Mouse (Mus musculus) liver, postnatal 0 days (tissue): Measurements from ENCODE around the gene Olfr248. TPM values are rescaled to one million over a fixed set of nuclear protein-coding genes. Genes with fewer than 3 reads are reported as not detected.
A peak's percentile ranks its signal among the peaks of the same experiment; 100 is the strongest.

ENCODE experiments used
- ATAC-seq: fragments of 200-750 bp; cut with Nextera tagmentation; 2 replicates; pipeline ENCODE4 v1.8.0; 2017; ENCODE audit warnings: mild to moderate bottlenecking, moderate library complexity
- DNase-seq: peaks from one replicate; pipeline ENCODE4 v3.0.0-alpha.2; 2016
- H3K27ac ChIP-seq: fragments of 300-500 bp; sonication (generic); 2 replicates; pipeline ENCODE4 v1.5.1; 2014; ENCODE audit warnings: antibody characterized with exemption, moderate library complexity, mild to moderate bottlenecking, low read depth
- H3K27me3 ChIP-seq: fragments of 300-500 bp; sonication (generic); 2 replicates; pipeline ENCODE4 v1.6.1; 2014; ENCODE audit warnings: low read length, control low read depth, mixed read lengths; ENCODE audit not compliant: insufficient read depth
- H3K36me3 ChIP-seq: fragments of 300-500 bp; sonication (generic); replicated peaks from 2 replicates; pipeline ENCODE4 v1.6.1; 2014; ENCODE audit warnings: mild to moderate bottlenecking, control low read depth, low read length, moderate library complexity, mixed read lengths; ENCODE audit not compliant: insufficient read depth
- H3K4me1 ChIP-seq: fragments of 300-500 bp; sonication (generic); 2 replicates; pipeline ENCODE4 v1.6.1; 2014; ENCODE audit warnings: antibody characterized with exemption, mild to moderate bottlenecking, control low read depth; ENCODE audit not compliant: insufficient read depth
- H3K4me2 ChIP-seq: fragments of 300-500 bp; sonication (generic); 2 replicates; pipeline ENCODE4 v1.6.1; 2014; ENCODE audit warnings: low read depth, mild to moderate bottlenecking, low read length, moderate library complexity, mixed read lengths
- H3K4me3 ChIP-seq: fragments of 300-500 bp; sonication (generic); 2 replicates; pipeline ENCODE4 v1.5.1; 2014; ENCODE audit warnings: low read depth, low read length
- H3K9ac ChIP-seq: fragments of 300-500 bp; sonication (generic); replicated peaks from 2 replicates; pipeline ENCODE4 v1.6.1; 2014; ENCODE audit warnings: mild to moderate bottlenecking, moderate library complexity
- H3K9me3 ChIP-seq: fragments of 300-500 bp; sonication (generic); 2 replicates; pipeline ENCODE4 v1.6.1; 2016; ENCODE audit warnings: mild to moderate bottlenecking, control low read depth, low read length, mixed read lengths
- CTCF ChIP-seq: sonication (generic); IDR thresholded peaks from 2 replicates; pipeline ENCODE4 v1.5.1; 2016; ENCODE audit warnings: antibody characterized with exemption, low read depth
- EP300 ChIP-seq: IDR thresholded peaks from 2 replicates; pipeline ENCODE4 v1.6.1; 2016; ENCODE audit warnings: antibody characterized with exemption, low read depth, mild to moderate bottlenecking
- WGBS: fragments of 180-500 bp; shearing (Covaris S2); extraction: QIAGEN DNeasy Blood & Tissue Kit; methylation state at CpG from one replicate; pipeline ENCODE4 v1.1.7; 2014; ENCODE audit not compliant: insufficient replicate concordance; 5-methylcytosine and 5-hydroxymethylcytosine counted together
- polyA plus RNA-seq: library from polyadenylated mRNA; unstranded; fragments of >200 nt; fragmentation: Nextera tagmentation; extraction: Ambion mirVana; gene quantifications from 2 replicates; pipeline ENCODE4 v1.2.1, GENCODE M21; 2015

Gene Olfr248
- polyA plus RNA-seq, 1 experiment from 2014 or later: not detected

DNA sequence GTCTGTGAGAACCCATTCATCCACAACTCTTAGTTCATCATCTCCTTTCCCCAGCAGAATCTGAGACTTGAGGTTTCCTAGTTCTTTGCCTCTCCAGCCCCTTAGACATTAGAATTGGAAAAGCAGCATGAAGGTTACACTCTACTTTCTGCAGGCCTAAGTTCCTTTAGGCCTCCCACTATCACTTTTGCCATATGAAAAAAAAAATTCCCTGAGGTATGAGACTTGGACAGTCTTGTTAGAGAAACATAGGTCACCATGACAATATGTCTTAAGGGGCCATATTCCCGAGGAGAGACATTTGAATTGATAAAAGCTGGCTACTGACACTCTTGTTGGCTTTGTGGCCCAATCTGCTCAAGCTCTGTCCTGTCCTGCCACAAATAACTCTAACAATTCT, 32.9 kb downstream of the Olfr248 start, which contains the start of gene Olfr414:
Gene Olfr414, plus strand, starts transcription at position 301 of the 400 bp plus-strand sequence.
- Histone ChIP-seq H3K9ac (no peak within 1 kb of the TSS), H3K4me1 (no peaks in the 10 kb centered on the region), H3K27ac (no peak within 1 kb of the TSS), H3K27me3 (no peaks in the 10 kb centered on the region), H3K4me3 (no peak within 1 kb of the TSS), H3K4me2 (no peak within 1 kb of the TSS), H3K9me3 (no peaks in the 10 kb centered on the region), H3K36me3 (no peaks in the 10 kb centered on the region)
- 61% methylated on average over 1 of the region's 1 CpGs for WGBS
- ATAC-seq: no peak
- no peak for DNase-seq
- TF ChIP-seq EP300 (no peak), CTCF (no peak)

DNA sequence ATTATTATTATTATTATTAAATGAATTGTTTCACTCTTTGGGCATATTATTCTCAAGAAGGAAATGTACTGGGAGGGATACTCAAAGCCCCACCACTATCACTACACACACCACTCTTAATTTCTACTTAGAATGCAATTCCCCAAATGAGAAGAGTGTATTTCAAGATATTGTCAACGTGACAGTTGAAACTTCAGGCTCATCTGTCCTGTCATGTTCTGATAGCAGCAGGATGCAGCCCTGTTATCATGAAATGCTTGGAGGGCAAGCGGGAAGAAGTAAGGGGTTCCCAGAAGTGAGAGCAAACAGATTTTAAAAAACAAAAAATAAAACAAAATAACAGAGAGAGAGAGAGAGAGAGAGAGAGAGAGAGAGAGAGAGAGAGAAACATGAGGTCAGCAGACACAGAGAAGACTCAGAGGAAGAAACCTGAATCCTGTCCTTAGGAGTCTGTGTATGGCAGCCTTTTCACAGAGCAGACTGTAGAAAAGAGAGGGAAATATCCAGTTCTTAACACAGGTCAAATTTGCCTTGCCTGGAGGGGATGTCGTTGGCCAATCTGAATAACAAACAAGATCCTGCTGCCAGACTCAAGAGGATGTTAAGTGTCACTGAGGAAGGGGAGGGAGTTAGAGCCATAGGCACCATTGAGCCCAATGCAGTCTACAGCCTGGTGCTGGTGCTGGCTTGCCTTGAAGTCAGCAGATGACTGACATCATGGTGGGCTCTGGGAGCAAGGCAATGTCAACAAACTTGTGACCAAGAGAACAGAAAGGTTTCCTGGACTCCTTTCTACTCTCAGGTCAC, 35.5 kb downstream of the Olfr248 start:
- DNase-seq: no peak
- Histone ChIP-seq H3K9me3 (no peaks in the 10 kb centered on the region), H3K27ac (no peak overlapping the region), H3K4me3 (no peak overlapping the region), H3K27me3 (no peaks in the 10 kb centered on the region), H3K4me1 (no peaks in the 10 kb centered on the region), H3K9ac (no peak overlapping the region), H3K4me2 (no peak overlapping the region), H3K36me3 (no peaks in the 10 kb centered on the region)
- WGBS: 32% methylated on average over 3 of the region's 3 CpGs
- peak; percentile 94 for TF ChIP-seq EP300
- no peak for TF ChIP-seq CTCF
- ATAC-seq: peak; percentile 73

DNA sequence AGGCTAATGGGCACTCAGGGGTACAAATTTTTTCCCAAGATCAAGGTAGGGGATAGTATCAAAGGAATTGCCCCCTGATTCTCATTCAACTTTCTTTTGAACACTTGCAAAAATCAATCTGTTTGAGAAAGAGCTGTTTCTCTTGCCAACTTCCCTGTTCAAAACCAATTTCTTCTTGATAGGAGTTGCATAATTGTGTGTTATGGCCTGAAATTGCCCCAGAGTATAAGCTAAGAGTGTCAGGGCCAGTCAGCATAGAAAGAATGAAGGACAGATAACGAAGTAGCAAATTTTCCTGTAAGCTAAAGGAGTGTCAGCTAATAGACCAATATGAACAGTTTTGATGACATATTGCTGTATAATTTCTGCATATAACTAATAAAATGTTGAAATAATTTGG, 36.6 kb downstream of the Olfr248 start:
- Histone ChIP-seq H3K9me3 (no peaks in the 10 kb centered on the region), H3K27ac (no peak overlapping the region), H3K9ac (no peak overlapping the region), H3K27me3 (no peaks in the 10 kb centered on the region), H3K36me3 (no peaks in the 10 kb centered on the region), H3K4me1 (no peaks in the 10 kb centered on the region), H3K4me2 (no peak overlapping the region), H3K4me3 (no peak overlapping the region)
- TF ChIP-seq EP300: no peak
- no peak for TF ChIP-seq CTCF
- no peak for ATAC-seq
- DNase-seq: no peak
- WGBS: 58% methylated on average over 1 of the region's 1 CpGs

DNA sequence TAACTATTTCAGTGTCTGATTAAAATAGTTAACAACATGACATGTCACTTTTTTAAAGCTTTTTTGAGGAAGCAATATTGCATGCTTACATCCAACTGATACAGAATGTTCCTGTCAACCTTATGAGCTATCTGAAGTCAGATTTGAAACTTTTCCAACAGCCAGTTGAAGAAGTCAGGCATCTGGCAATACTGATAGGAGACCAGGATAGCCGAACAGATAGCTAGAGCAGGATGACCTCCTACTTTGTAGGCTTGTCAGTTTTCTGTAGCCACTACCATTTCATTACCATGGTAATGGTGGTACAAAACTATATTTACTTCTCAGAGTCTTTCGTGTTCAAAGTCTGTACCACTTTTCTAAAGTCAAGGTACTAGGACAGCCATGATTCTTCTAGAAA, 37.6 kb downstream of the Olfr248 start:
- DNase-seq (no peak), ATAC-seq (peak; percentile 49)
- Histone ChIP-seq H3K27ac (no peak overlapping the region), H3K4me1 (no peaks in the 10 kb centered on the region), H3K4me3 (no peak overlapping the region), H3K27me3 (no peaks in the 10 kb centered on the region), H3K36me3 (no peaks in the 10 kb centered on the region), H3K9ac (no peak overlapping the region), H3K4me2 (no peak overlapping the region), H3K9me3 (no peaks in the 10 kb centered on the region)
- TF ChIP-seq CTCF (no peak), EP300 (peak; percentile 95)
- 57% methylated on average over 2 of the region's 2 CpGs for WGBS

DNA sequence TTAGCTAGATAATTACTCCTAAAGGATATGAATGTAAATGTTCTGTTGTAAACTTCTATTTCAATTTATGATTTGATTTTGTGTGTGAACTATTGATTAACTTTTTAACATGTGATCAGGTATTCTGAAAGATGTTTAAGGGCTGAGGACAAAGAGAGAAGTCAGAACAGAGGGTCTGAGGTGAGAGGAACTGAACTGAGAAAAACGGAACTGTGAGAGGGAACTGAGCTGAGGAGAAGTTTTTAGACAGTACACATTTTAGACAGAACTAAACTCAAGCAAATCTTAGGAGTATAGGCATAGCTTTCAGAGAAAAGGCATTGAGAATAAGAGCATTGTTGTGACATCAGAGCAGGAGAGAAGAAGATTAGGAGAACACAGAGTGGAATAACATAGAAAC, 43.3 kb downstream of the Olfr248 start:
- Histone ChIP-seq H3K4me2 (no peak overlapping the region), H3K4me1 (no peaks in the 10 kb centered on the region), H3K27ac (no peak overlapping the region), H3K27me3 (no peaks in the 10 kb centered on the region), H3K4me3 (no peak overlapping the region), H3K9ac (no peak overlapping the region), H3K36me3 (no peaks in the 10 kb centered on the region), H3K9me3 (no peaks in the 10 kb centered on the region)
- DNase-seq (no peak), ATAC-seq (no peak)
- WGBS: 18% methylated on average over 1 of the region's 1 CpGs
- TF ChIP-seq CTCF (no peak), EP300 (no peak)

Other genes starting within 250 kb of the Olfr248 start
- 0.13 and 0.40 TPM in 2 replicates for gene Olfr420, start 235.4 kb upstream of the Olfr248 start, polyA plus RNA-seq
- 6.7 and 9.4 TPM in 2 replicates for gene Spta1, start 218.3 kb upstream of the Olfr248 start, polyA plus RNA-seq
- 0.09 and 0.11 TPM in 2 replicates for gene Olfr419, start 139.0 kb upstream of the Olfr248 start, polyA plus RNA-seq
- gene Mptx1, start 60.5 kb upstream of the Olfr248 start, polyA plus RNA-seq: not detected in 2 replicates
- not detected in 2 replicates for gene Olfr417, start 25.9 kb upstream of the Olfr248 start, polyA plus RNA-seq
- not detected in 2 replicates for gene Olfr414, start 33.0 kb downstream of the Olfr248 start, polyA plus RNA-seq
- not detected in 2 replicates for gene Olfr220, start 51.0 kb downstream of the Olfr248 start, polyA plus RNA-seq
- gene Fmn2, start 110.8 kb downstream of the Olfr248 start, polyA plus RNA-seq: 0.09 and 0.11 TPM in 2 replicates